Mouse (Mus musculus) CH12.LX (cell line): ENCODE results near the gene Mrpl49. TPM values are rescaled to one million over a fixed set of nuclear protein-coding genes. Genes with fewer than 3 reads are reported as not detected.
A peak's percentile ranks its signal among the peaks of the same experiment; 100 is the strongest.

Experiments used
- DNase-seq: peaks from one replicate; pipeline ENCODE4 v3.0.0-alpha.2; 2013; ENCODE audit errors: extremely low read depth
- H3K27ac ChIP-seq: 2 replicates; pipeline ENCODE4 v1.5.1; 2012; ENCODE audit warnings: low read depth, mild to moderate bottlenecking, control low read depth, moderate library complexity; ENCODE audit not compliant: insufficient read depth
- H3K27me3 ChIP-seq: replicated peaks from 2 replicates; pipeline ENCODE3; 2012; ENCODE audit warnings: inconsistent platforms
- H3K36me3 ChIP-seq, 2 experiments: replicated peaks in 1 of 2; 2 replicates each; pipeline versions ENCODE3 to v1.6.1; 2012; ENCODE audit warnings: inconsistent platforms in 1 of 2, low read length in 1 of 2, mild to moderate bottlenecking in 1 of 2, mixed read lengths in 1 of 2, moderate library complexity in 1 of 2; ENCODE audit not compliant: control insufficient read depth in 1 of 2, insufficient read depth in 1 of 2
- H3K4me1 ChIP-seq, 2 experiments: 2 replicates each; pipeline ENCODE4 v1.6.1; 2012; ENCODE audit warnings: inconsistent platforms in 1 of 2, moderate library complexity in 1 of 2; ENCODE audit not compliant: insufficient read depth in 2 of 2, control insufficient read depth in 1 of 2
- H3K4me2 ChIP-seq: 2 replicates; pipeline ENCODE4 v1.6.1; 2012; ENCODE audit warnings: low read depth, mild to moderate bottlenecking, control low read depth; ENCODE audit not compliant: poor library complexity, insufficient read depth, severe bottlenecking
- H3K4me3 ChIP-seq, 3 experiments: fragments of 150-350 bp in 1 of 3; sonication (generic) in 1 of 3; replicated peaks in 1 of 3; 2 replicates each; pipeline versions ENCODE3 to v1.5.1; 2011 to 2012; ENCODE audit warnings: low read depth in 2 of 3, low read length in 2 of 3, mild to moderate bottlenecking in 2 of 3, moderate library complexity in 2 of 3, control low read depth in 1 of 3, improper control_type of control experiment in 1 of 3, inconsistent platforms in 1 of 3, mixed read lengths in 1 of 3; ENCODE audit not compliant: poor library complexity in 1 of 3
- H3K79me2 ChIP-seq: replicated peaks from 2 replicates; pipeline ENCODE4 v1.6.1; 2012; ENCODE audit warnings: mild to moderate bottlenecking, moderate library complexity; ENCODE audit not compliant: control insufficient read depth, poor library complexity, insufficient read depth, severe bottlenecking; ENCODE audit errors: extremely low read depth
- H3K9ac ChIP-seq: 2 replicates; pipeline ENCODE4 v1.6.1; 2012; ENCODE audit warnings: low read depth, mild to moderate bottlenecking, control low read depth, moderate library complexity; ENCODE audit not compliant: insufficient read depth
- H3K9me3 ChIP-seq: replicated peaks from 2 replicates; pipeline ENCODE3; 2012; ENCODE audit warnings: low read length, inconsistent platforms, mixed read lengths
- CHD1 ChIP-seq: IDR thresholded peaks from 2 replicates; pipeline ENCODE4 v1.6.1; 2012; ENCODE audit warnings: low read depth, low read length, improper control_type of control experiment, inconsistent platforms
- CHD2 ChIP-seq: IDR thresholded peaks from 2 replicates; pipeline ENCODE4 v1.6.1; 2011; ENCODE audit warnings: low read length, improper control_type of control experiment
- E2F4 ChIP-seq: IDR thresholded peaks from 2 replicates; pipeline ENCODE4 v1.6.1; 2011; ENCODE audit warnings: low read depth, low read length, improper control_type of control experiment; ENCODE audit not compliant: insufficient replicate concordance
- EP300 ChIP-seq: IDR thresholded peaks from 2 replicates; pipeline ENCODE4 v1.6.1; 2011; ENCODE audit warnings: low read length, improper control_type of control experiment
- ETS1 ChIP-seq: conservative IDR thresholded peaks from 2 replicates; pipeline ENCODE4 v1.6.1; 2012; ENCODE audit warnings: low read depth, mild to moderate bottlenecking, inconsistent platforms, low read length, improper control_type of control experiment, moderate library complexity
- HCFC1 ChIP-seq: IDR thresholded peaks from 2 replicates; pipeline ENCODE4 v1.6.1; 2012; ENCODE audit warnings: low read depth, mild to moderate bottlenecking, inconsistent platforms, low read length, improper control_type of control experiment
- IRF4 ChIP-seq: IDR thresholded peaks from 2 replicates; pipeline ENCODE4 v1.6.1; 2014; ENCODE audit warnings: low read depth, mild to moderate bottlenecking, inconsistent platforms, low read length, improper control_type of control experiment
- MAFK ChIP-seq: IDR thresholded peaks from 2 replicates; pipeline ENCODE4 v1.6.1; 2011; ENCODE audit warnings: low read length, improper control_type of control experiment; ENCODE audit not compliant: insufficient replicate concordance
- MAZ ChIP-seq: IDR thresholded peaks from 2 replicates; pipeline ENCODE4 v1.6.1; 2012; ENCODE audit warnings: low read depth, mild to moderate bottlenecking, inconsistent platforms, low read length, improper control_type of control experiment, moderate library complexity
- MEF2A ChIP-seq: IDR thresholded peaks from 2 replicates; pipeline ENCODE4 v1.6.1; 2014; ENCODE audit warnings: low read depth, mild to moderate bottlenecking, inconsistent platforms, low read length, improper control_type of control experiment, borderline replicate concordance
- POLR2A ChIP-seq: IDR thresholded peaks from 2 replicates; pipeline ENCODE4 v1.6.1; 2011; ENCODE audit warnings: low read depth, mild to moderate bottlenecking, improper control_type of control experiment, low read length
- SIN3A ChIP-seq: IDR thresholded peaks from 2 replicates; pipeline ENCODE4 v1.6.1; 2012; ENCODE audit warnings: low read length, improper control_type of control experiment, inconsistent platforms
- SMC3 ChIP-seq: IDR thresholded peaks from 2 replicates; pipeline ENCODE4 v1.6.1; 2011; ENCODE audit warnings: low read depth, low read length, improper control_type of control experiment
- UBTF ChIP-seq: IDR thresholded peaks from 2 replicates; pipeline ENCODE4 v1.6.1; 2012; ENCODE audit warnings: low read depth, mild to moderate bottlenecking, inconsistent platforms, low read length, improper control_type of control experiment, moderate library complexity
- USF1 ChIP-seq: IDR thresholded peaks from 2 replicates; pipeline ENCODE4 v1.6.1; 2014; ENCODE audit warnings: low read depth, mild to moderate bottlenecking, inconsistent platforms, low read length, improper control_type of control experiment
- ZC3H11A ChIP-seq: IDR thresholded peaks from 2 replicates; pipeline ENCODE4 v1.6.1; 2012; ENCODE audit warnings: low read depth, mild to moderate bottlenecking, inconsistent platforms, low read length, improper control_type of control experiment
- ZMIZ1 ChIP-seq: IDR thresholded peaks from 2 replicates; pipeline ENCODE4 v1.6.1; 2012; ENCODE audit warnings: low read depth, mild to moderate bottlenecking, inconsistent platforms, low read length, improper control_type of control experiment
- ZNF384 ChIP-seq: IDR thresholded peaks from 2 replicates; pipeline ENCODE4 v1.6.1; 2012; ENCODE audit warnings: low read depth, low read length, improper control_type of control experiment, inconsistent platforms
- dilution Hi-C: fragments of 300-500 bp; cut with MboI; formaldehyde crosslinking; loops from 2 replicates; pipeline ENCODE4 v1.14.3; 2020; ENCODE audit warnings: low sequenced_read_pairs; ENCODE audit not compliant: extremely low pct_unique_long_range_greater_than_20kb, extremely low pct_ligation_motif_present
- in situ Hi-C: fragments of 300-500 bp; cut with MboI; formaldehyde crosslinking; loops from 3 replicates; pipeline ENCODE4 v1.14.3; 2019; ENCODE audit warnings: low sequenced_read_pairs, low pct_ligation_motif_present, low pct_unique_long_range_greater_than_20kb, mixed read lengths
- polyA plus RNA-seq: library from polyadenylated mRNA; unstranded; fragments of >175 nt; gene quantifications from 2 replicates; pipeline ENCODE4 v1.2.1, GENCODE M21; 2012; ENCODE audit warnings: low read depth; ENCODE audit not compliant: insufficient read length
- total RNA-seq, 2 experiments: library from RNA; depleted of rRNA; stranded (reverse); fragments of 300-350 nt in 1 of 2; fragments of >200 nt in 1 of 2; gene quantifications; 2 replicates each; pipeline ENCODE4 v1.2.3; 2012 to 2014

The Mrpl49 gene
- total and polyA plus RNA-seq, 3 experiments, result 37.4 to 66.6 (median 59.0) TPM

- Histone ChIP-seq H3K27me3 (no peaks in the 10 kb centered on the region), H3K27ac (no peak within 1 kb of the TSS), H3K36me3 (peaks cover 36 to 55% of the 10 kb centered on the region in 2 experiments), H3K4me1 (peaks cover 4 to 32% of the 10 kb centered on the region in 2 experiments), H3K79me2 (peaks cover 28% of the 10 kb centered on the region), H3K9ac (no peak within 1 kb of the TSS), H3K4me3 (no peak within 1 kb of the TSS), H3K9me3 (no peaks in the 10 kb centered on the region), H3K4me2 (no peak within 1 kb of the TSS)
- TF ChIP-seq UBTF, result no peak
- no peak for TF ChIP-seq SMC3
- no peak for TF ChIP-seq MAZ
- TF ChIP-seq MEF2A, result no peak
- no peak for TF ChIP-seq EP300
- no peak for TF ChIP-seq ZNF384
- no peak for TF ChIP-seq E2F4
- no peak for TF ChIP-seq SIN3A
- TF ChIP-seq HCFC1, result no peak
- no peak for TF ChIP-seq ZMIZ1
- TF ChIP-seq USF1, result no peak
- TF ChIP-seq CHD2, result no peak
- no peak for TF ChIP-seq MAFK
- no peak for TF ChIP-seq CHD1
- no peak for TF ChIP-seq IRF4
- no peak for TF ChIP-seq ZC3H11A
- in situ Hi-C loops (no loop called here), dilution Hi-C loops (no loop called here)
- no peak for DNase-seq
Observed at GRCm38 (mm10) chr19:6082156-6082555, 24.6 kb upstream of the Mrpl49 start, which contains the start of gene Gm28374. Gm28374 (minus strand) TSS chr19:6082256.

GRCm38 (mm10) chr19:6079983-6080480 is 22.4 kb upstream of the Mrpl49 start, which contains the start of gene Tmem262:
Tmem262 (plus strand) TSS chr19:6080033.
- DNase-seq, result no peak
- dilution Hi-C loops (no loop called here), in situ Hi-C loops (no loop called here)
- Histone ChIP-seq H3K27ac (no peak within 1 kb of the TSS), H3K4me2 (no peak within 1 kb of the TSS), H3K9ac (no peak within 1 kb of the TSS), H3K9me3 (no peaks in the 10 kb centered on the region), H3K4me3 (no peak within 1 kb of the TSS), H3K36me3 (peaks cover 29 to 51% of the 10 kb centered on the region in 2 experiments), H3K79me2 (peaks cover 28% of the 10 kb centered on the region), H3K4me1 (peaks cover 7 to 32% of the 10 kb centered on the region in 2 experiments), H3K27me3 (no peaks in the 10 kb centered on the region)
- TF ChIP-seq POLR2A (0 out of 2 replicates have a peak, but pooled peaks have one; percentile 14), ZMIZ1 (no peak), MEF2A (no peak), ETS1 (no peak), CHD2 (no peak)
